Mouse (Mus musculus): ENCODE results near the gene Adcy5. TPM values are rescaled to one million over a fixed set of nuclear protein-coding genes. Genes with fewer than 3 reads are reported as not detected.

Gene Adcy5
- polyA plus RNA-seq, 1 experiment, result not detected

DNA sequence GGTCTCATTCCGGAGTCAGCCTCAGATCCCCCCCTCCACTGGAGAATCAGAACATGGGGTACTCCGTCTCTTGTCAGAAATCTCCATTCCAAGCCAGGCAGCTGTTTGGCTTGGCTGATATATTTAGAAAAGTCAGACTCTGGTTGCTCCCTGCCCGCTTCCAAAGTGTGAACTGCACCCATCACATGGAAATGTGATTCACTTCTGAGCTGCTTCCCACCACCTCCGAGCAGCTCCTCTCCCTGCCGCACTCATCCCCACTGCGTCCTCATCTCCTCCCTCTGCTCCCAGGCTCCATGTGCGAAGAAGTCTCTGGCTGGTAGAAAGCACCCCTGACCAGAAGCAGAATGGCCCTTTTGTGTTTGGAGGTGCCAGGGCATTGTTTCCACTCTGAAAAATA is 37.2 kb upstream of the Adcy5 start:
- no peak for TF ChIP-seq CEBPB (IDR thresholded peaks at IDR 0.05; ENCODE audit: insufficient read depth, poor library complexity, severe bottlenecking)
- no peak for TF ChIP-seq REST (IDR thresholded peaks at IDR 0.05; ENCODE audit: insufficient read depth, insufficient read length)
- no peak for TF ChIP-seq MAX (IDR thresholded peaks at IDR 0.05; ENCODE audit: low read depth)
- TF ChIP-seq TCF12 (IDR thresholded peaks at IDR 0.05; ENCODE audit: insufficient read depth, poor library complexity, severe bottlenecking), result no peak
- no peak for TF ChIP-seq MYOD1 (IDR thresholded peaks at IDR 0.05; ENCODE audit: control insufficient read depth in 1 of 3, insufficient read length in 2 of 3, low read depth in 2 of 3)
- TF ChIP-seq POLR2AphosphoS2 (IDR thresholded peaks at IDR 0.05; ENCODE audit: insufficient read length, low read depth), result no peak
- TF ChIP-seq USF1 (IDR thresholded peaks at IDR 0.05; ENCODE audit: low read depth), result no peak
- TF ChIP-seq TCF3 (IDR thresholded peaks at IDR 0.05; ENCODE audit: insufficient read length, low read depth), result no peak
- TF ChIP-seq SRF (IDR thresholded peaks at IDR 0.05; ENCODE audit: control insufficient read depth, insufficient read length, low read depth), result no peak
- no peak for TF ChIP-seq POLR2A (IDR thresholded peaks at IDR 0.05; ENCODE audit: insufficient read length, low read depth)
- no peak for TF ChIP-seq E2F4 (IDR thresholded peaks at IDR 0.05; ENCODE audit: insufficient read depth)
- TF ChIP-seq MYOG (IDR thresholded peaks at IDR 0.05; ENCODE audit: control insufficient read depth in 1 of 3, insufficient read depth in 1 of 3, insufficient read length in 2 of 3, low read depth in 2 of 3), result no peak
- no peaks in the 10 kb centered on the region for H3K36me3 ChIP-seq (ENCODE audit: control insufficient read depth, insufficient read depth)

DNA sequence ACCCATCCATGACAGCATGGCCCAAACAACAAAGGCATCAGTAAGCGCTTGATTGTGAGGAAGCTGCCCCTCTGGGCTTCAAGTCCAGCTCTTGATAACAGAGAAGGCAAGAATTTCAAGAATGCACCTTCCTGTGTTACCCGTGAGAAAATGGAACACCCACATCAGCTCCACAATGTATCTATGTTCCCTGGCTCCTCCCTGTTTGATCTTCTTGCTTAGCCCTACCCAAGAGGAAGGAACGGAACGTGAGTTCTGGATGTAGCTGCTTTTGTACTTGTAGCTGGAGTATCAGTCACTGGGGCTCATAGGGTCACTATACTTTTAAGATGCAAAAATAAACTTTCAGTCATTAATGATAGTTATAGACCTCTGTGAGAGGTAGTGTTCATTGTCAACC is 34.1 kb upstream of the Adcy5 start:
- Histone ChIP-seq H3K79me2 (ENCODE audit: control insufficient read depth, insufficient read depth) (no peaks in the 10 kb centered on the region), H3K4me2 (ENCODE audit: low read depth) (no peak overlapping the region), H3K4me3 (no peak overlapping the region), H3ac (ENCODE audit: control insufficient read depth, insufficient read length) (no peak overlapping the region), H3K27me3 (ENCODE audit: control insufficient read depth, insufficient read depth, insufficient read length) (peaks cover 19% of the 10 kb centered on the region), H3K36me3 (ENCODE audit: control insufficient read depth, insufficient read depth) (no peaks in the 10 kb centered on the region)
- TF ChIP-seq E2F4 (IDR thresholded peaks at IDR 0.05; ENCODE audit: insufficient read depth), result no peak
- TF ChIP-seq SRF (IDR thresholded peaks at IDR 0.05; ENCODE audit: control insufficient read depth, insufficient read length, low read depth), result no peak
- no peak for TF ChIP-seq MYOD1 (IDR thresholded peaks at IDR 0.05; ENCODE audit: control insufficient read depth in 1 of 3, insufficient read length in 2 of 3, low read depth in 2 of 3)

More for the DNA sequence above, 37.2 kb upstream of the Adcy5 start:
- Histone ChIP-seq H3K27me3 (ENCODE audit: control insufficient read depth, insufficient read depth, insufficient read length) (peaks cover under 1% of the 10 kb centered on the region), H3K4me2 (ENCODE audit: low read depth) (no peak overlapping the region), H3K4me3 (no peak overlapping the region), H3ac (ENCODE audit: control insufficient read depth, insufficient read length) (no peak overlapping the region), H3K79me2 (ENCODE audit: control insufficient read depth, insufficient read depth) (no peaks in the 10 kb centered on the region)

DNA sequence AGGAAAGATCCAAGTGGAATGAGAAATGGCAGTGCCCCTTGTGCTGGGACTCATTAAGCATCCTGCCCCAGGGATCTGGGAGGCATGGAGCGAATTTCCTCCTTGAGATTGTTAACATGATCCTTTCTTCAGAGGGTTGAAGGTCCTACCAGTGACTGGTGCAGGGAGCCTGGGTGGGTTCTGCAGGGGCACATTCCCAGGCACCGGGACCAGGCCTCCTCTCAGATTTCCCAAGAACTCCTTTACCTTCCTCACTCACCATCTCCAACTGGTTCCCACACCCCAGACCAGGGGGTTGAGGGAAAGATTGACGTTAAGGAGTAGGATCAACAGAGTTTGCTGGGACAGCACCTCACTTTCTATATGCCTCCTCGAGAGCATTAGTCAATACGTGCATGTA is 27.4 kb upstream of the Adcy5 start:
- no peak overlapping the region for H3K4me2 ChIP-seq (ENCODE audit: low read depth)
- TF ChIP-seq MYOD1 (IDR thresholded peaks at IDR 0.05; ENCODE audit: control insufficient read depth in 1 of 3, insufficient read length in 2 of 3, low read depth in 2 of 3) (no peak), POLR2A (IDR thresholded peaks at IDR 0.05; ENCODE audit: insufficient read length, low read depth) (no peak), TCF3 (IDR thresholded peaks at IDR 0.05; ENCODE audit: insufficient read length, low read depth) (no peak), POLR2AphosphoS2 (IDR thresholded peaks at IDR 0.05; ENCODE audit: insufficient read length, low read depth) (no peak), CEBPB (IDR thresholded peaks at IDR 0.05; ENCODE audit: insufficient read depth, poor library complexity, severe bottlenecking) (no peak), TCF12 (IDR thresholded peaks at IDR 0.05; ENCODE audit: insufficient read depth, poor library complexity, severe bottlenecking) (no peak), MYOG (IDR thresholded peaks at IDR 0.05; ENCODE audit: control insufficient read depth in 1 of 3, insufficient read depth in 1 of 3, insufficient read length in 2 of 3, low read depth in 2 of 3) (no peak), SRF (IDR thresholded peaks at IDR 0.05; ENCODE audit: control insufficient read depth, insufficient read length, low read depth) (no peak), E2F4 (IDR thresholded peaks at IDR 0.05; ENCODE audit: insufficient read depth) (no peak), REST (IDR thresholded peaks at IDR 0.05; ENCODE audit: insufficient read depth, insufficient read length) (no peak), USF1 (IDR thresholded peaks at IDR 0.05; ENCODE audit: low read depth) (no peak), MAX (IDR thresholded peaks at IDR 0.05; ENCODE audit: low read depth) (no peak)
- H3K79me2 ChIP-seq (ENCODE audit: control insufficient read depth, insufficient read depth), result no peaks in the 10 kb centered on the region
- H3K27me3 ChIP-seq (ENCODE audit: control insufficient read depth, insufficient read depth, insufficient read length), result peaks cover 41% of the 10 kb centered on the region
- no peak overlapping the region for H3K4me3 ChIP-seq
- no peak overlapping the region for H3ac ChIP-seq (ENCODE audit: control insufficient read depth, insufficient read length)
- no peaks in the 10 kb centered on the region for H3K36me3 ChIP-seq (ENCODE audit: control insufficient read depth, insufficient read depth)

DNA sequence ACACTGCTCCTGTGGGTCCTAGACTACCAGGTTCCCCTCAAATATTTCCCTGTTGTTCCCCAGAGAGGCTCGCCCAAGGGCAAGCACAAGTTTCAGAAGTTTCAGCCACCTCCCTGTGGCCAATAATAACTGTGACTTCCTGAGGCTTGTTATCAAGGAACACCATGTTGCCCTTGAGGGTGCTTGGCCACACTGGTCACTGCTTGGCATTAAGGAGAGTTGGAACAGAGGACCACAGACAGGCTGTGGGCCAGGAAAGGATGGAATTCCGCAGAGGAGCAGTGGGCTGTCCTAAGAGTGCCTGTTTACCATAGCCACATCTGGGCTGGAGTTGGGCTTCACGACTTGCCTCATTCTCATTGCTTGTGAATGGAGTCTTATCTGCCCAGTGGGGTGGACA is 24.5 kb upstream of the Adcy5 start:
- TF ChIP-seq MAX (IDR thresholded peaks at IDR 0.05; ENCODE audit: low read depth), result no peak
- no peak for TF ChIP-seq POLR2AphosphoS2 (IDR thresholded peaks at IDR 0.05; ENCODE audit: insufficient read length, low read depth)
- TF ChIP-seq E2F4 (IDR thresholded peaks at IDR 0.05; ENCODE audit: insufficient read depth), result no peak
- no peak for TF ChIP-seq REST (IDR thresholded peaks at IDR 0.05; ENCODE audit: insufficient read depth, insufficient read length)
- TF ChIP-seq SRF (IDR thresholded peaks at IDR 0.05; ENCODE audit: control insufficient read depth, insufficient read length, low read depth), result no peak
- no peak for TF ChIP-seq CEBPB (IDR thresholded peaks at IDR 0.05; ENCODE audit: insufficient read depth, poor library complexity, severe bottlenecking)
- TF ChIP-seq MYOD1 (IDR thresholded peaks at IDR 0.05; ENCODE audit: control insufficient read depth in 1 of 3, insufficient read length in 2 of 3, low read depth in 2 of 3), result no peak
- TF ChIP-seq TCF3 (IDR thresholded peaks at IDR 0.05; ENCODE audit: insufficient read length, low read depth), result no peak
- TF ChIP-seq MYOG (IDR thresholded peaks at IDR 0.05; ENCODE audit: control insufficient read depth in 1 of 3, insufficient read depth in 1 of 3, insufficient read length in 2 of 3, low read depth in 2 of 3), result no peak
- no peak for TF ChIP-seq TCF12 (IDR thresholded peaks at IDR 0.05; ENCODE audit: insufficient read depth, poor library complexity, severe bottlenecking)
- TF ChIP-seq USF1 (IDR thresholded peaks at IDR 0.05; ENCODE audit: low read depth), result no peak
- no peak for TF ChIP-seq POLR2A (IDR thresholded peaks at IDR 0.05; ENCODE audit: insufficient read length, low read depth)
- Histone ChIP-seq H3K36me3 (ENCODE audit: control insufficient read depth, insufficient read depth) (no peaks in the 10 kb centered on the region), H3K79me2 (ENCODE audit: control insufficient read depth, insufficient read depth) (no peaks in the 10 kb centered on the region), H3K4me2 (ENCODE audit: low read depth) (no peak overlapping the region), H3K27me3 (ENCODE audit: control insufficient read depth, insufficient read depth, insufficient read length) (peaks cover 28% of the 10 kb centered on the region), H3K4me3 (no peak overlapping the region), H3ac (ENCODE audit: control insufficient read depth, insufficient read length) (no peak overlapping the region)

DNA sequence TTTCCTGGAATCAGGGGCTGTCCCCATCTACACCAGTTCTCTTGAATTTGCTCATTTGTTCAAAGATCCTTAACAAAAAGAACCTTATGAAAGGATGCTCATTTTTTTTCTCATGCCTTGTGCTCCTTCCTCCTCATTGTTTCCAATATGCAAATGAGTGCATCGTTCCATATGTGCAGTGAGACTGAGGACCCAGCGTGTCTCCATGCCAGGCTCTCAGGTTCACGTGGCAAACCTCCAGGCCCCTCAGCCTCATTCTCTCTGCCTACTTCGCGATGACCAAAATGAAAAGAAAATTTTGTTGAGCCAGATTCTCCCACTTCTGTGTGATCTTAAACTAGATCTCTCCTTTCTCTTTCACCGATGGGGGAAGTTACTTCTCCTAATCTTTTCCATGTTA is 15.3 kb upstream of the Adcy5 start:
- no peak overlapping the region for H3K4me2 ChIP-seq (ENCODE audit: low read depth)
- no peaks in the 10 kb centered on the region for H3K36me3 ChIP-seq (ENCODE audit: control insufficient read depth, insufficient read depth)
- H3K4me3 ChIP-seq, result no peak overlapping the region
- peaks cover 7% of the 10 kb centered on the region for H3K27me3 ChIP-seq (ENCODE audit: control insufficient read depth, insufficient read depth, insufficient read length)
- H3ac ChIP-seq (ENCODE audit: control insufficient read depth, insufficient read length), result no peak overlapping the region
- H3K79me2 ChIP-seq (ENCODE audit: control insufficient read depth, insufficient read depth), result no peaks in the 10 kb centered on the region
- TF ChIP-seq REST (IDR thresholded peaks at IDR 0.05; ENCODE audit: insufficient read depth, insufficient read length) (no peak), CEBPB (IDR thresholded peaks at IDR 0.05; ENCODE audit: insufficient read depth, poor library complexity, severe bottlenecking) (no peak), MAX (IDR thresholded peaks at IDR 0.05; ENCODE audit: low read depth) (no peak), MYOG (IDR thresholded peaks at IDR 0.05; ENCODE audit: control insufficient read depth in 1 of 3, insufficient read depth in 1 of 3, insufficient read length in 2 of 3, low read depth in 2 of 3) (no peak), USF1 (IDR thresholded peaks at IDR 0.05; ENCODE audit: low read depth) (no peak), POLR2A (IDR thresholded peaks at IDR 0.05; ENCODE audit: insufficient read length, low read depth) (no peak), MYOD1 (IDR thresholded peaks at IDR 0.05; ENCODE audit: control insufficient read depth in 1 of 3, insufficient read length in 2 of 3, low read depth in 2 of 3) (no peak), E2F4 (IDR thresholded peaks at IDR 0.05; ENCODE audit: insufficient read depth) (no peak), POLR2AphosphoS2 (IDR thresholded peaks at IDR 0.05; ENCODE audit: insufficient read length, low read depth) (no peak)
